Mouse (Mus musculus) gastrocnemius, postnatal 25 days (tissue): ENCODE data around the gene Maml2. TPM values are rescaled to one million over a fixed set of nuclear protein-coding genes. Genes with fewer than 3 reads are reported as not detected.
A peak's percentile ranks its signal among the peaks of the same experiment; 100 is the strongest.

Experiments used
- DNase-seq: peaks from one replicate; pipeline ENCODE4 v3.0.0; 2022
- total RNA-seq, 2 experiments: library from RNA; stranded (reverse); gene quantifications; 1 replicate in 1 of 2; 2 replicates in 1 of 2; pipeline ENCODE4 v1.2.3; 2021

Gene Maml2
- total RNA-seq, 2 experiments from 2014 or later = 2.1 to 3.2 TPM

DNA sequence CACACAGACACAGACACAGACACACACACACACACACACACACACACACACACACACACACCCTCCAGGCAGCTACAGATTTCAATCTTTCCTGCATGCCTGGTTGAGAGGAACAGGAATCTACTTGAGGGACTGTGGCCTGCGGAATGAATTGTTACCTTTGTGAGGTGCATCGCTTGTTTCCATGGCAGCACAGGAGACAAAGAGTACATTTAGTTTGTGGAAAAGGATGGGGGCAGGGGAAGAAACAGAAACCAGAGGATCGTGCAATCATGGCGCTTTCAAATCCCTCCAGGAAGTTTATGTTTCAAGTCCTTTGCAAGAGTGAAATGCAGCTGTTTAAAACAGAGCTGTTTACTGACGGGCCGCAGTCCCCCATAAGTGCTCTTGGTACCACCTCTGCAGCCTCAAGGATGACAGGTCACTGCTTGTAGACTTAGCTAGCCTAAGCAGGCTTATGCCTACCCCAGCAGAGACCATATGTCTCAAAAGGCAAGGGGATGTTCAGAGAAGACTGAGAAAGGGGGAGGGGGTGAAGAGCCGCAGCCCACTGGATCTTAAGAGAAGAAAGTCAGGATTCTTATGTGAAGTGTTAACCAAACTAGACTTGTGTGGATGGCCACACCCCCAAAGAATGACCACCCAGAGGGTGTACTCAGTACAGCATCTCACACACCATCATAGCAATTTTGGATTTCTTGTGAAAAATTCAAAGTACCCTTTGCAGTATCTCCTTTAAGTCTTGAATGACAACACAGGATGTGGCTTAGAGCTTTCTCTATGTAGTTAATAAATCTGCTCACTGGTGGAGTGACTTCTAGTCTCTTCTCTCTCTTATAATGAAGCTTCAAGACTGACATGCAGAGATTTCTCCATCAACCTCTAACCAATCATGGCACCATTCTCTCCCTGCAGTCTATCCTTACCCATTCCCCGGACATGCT is 315.8 kb downstream of the Maml2 start:
- no peak for DNase-seq

DNA sequence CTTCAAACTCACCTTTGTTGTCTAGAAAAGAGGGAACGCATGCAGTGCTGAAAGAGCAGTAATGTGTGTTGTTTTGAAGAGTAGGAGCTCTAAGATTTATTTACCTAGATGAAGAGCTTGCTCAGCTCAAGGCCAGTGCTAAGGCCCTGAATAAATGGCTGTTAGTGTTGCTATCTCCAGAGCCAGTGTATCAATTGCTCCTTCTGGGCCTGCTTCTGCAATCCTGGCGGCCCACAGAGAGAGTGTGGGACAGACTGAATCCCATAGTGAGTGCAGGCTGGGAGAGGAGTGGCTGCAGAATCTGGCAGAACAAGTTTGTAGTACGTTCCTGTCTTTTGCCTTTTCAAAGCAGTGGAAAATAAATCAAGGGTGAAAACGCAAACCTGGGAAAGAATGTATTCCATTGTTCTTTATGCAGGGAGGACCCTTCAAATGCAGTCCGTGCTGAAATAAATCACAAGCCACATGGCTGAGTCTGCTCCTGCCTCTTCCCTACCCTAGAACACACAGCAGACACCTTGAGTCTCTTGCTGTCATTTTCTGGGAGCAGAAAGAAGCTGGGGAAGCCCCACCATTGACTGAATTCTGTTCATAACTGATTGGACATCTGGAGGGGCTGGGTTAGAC is 318.7 kb downstream of the Maml2 start:
- no peak for DNase-seq

DNA sequence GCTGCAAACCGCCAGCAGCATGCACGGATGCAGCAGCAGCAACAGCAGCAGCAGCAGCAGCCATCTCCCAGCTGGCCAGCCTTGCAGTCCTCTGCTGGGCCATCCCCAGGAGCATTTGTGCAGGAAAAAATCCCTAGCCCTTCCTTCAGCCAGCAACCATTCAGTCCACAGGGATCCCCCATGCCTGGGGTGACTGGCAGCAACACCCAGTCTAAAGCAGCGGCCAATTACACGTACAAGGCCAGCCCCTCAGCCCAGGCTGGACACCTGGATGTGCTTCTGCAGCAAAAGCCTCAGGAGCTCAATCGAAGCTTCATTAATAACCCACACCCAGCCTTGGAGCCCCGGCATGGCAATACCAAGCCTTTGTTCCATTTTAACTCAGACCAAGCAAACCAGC is 323.0 kb downstream of the Maml2 start:
- DNase-seq = no peak

DNA sequence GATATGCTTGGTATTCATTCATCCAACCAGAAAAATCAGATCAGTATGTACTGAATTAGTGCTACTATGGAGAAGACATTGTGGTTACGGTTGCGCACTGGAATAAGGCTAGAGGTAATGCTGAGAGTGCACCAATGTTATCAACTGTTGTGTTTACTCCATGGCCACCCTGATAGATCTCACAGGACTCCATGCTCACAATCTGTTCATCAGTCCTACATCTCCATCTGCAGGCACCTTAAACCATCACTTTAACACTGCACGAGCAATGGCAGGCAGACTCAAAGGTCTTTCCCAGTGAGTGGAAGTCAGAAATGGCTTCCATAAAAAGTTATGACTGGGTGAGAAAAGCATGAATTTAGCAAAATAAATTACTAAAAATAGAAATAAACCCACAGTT is 324.2 kb downstream of the Maml2 start:
- DNase-seq = no peak

DNA sequence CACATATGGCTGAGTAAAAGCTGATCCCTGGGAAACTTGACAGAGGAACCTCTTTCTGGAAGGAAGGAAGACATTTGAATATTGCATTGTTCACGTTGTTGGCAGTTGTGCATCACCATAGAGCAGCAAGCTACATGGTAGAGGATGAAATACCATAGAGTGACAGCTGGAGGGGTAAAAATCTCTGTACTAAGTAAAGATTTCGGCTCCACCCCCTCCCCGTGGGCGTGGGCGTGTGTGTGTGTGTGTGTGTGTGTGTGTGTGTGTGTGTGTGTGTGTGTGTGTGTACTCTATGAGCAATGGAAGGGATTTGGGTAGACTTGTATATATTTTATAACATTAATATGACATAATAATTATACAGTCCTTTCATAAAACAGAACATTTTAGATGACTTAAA is 324.7 kb downstream of the Maml2 start:
- DNase-seq = no peak

DNA sequence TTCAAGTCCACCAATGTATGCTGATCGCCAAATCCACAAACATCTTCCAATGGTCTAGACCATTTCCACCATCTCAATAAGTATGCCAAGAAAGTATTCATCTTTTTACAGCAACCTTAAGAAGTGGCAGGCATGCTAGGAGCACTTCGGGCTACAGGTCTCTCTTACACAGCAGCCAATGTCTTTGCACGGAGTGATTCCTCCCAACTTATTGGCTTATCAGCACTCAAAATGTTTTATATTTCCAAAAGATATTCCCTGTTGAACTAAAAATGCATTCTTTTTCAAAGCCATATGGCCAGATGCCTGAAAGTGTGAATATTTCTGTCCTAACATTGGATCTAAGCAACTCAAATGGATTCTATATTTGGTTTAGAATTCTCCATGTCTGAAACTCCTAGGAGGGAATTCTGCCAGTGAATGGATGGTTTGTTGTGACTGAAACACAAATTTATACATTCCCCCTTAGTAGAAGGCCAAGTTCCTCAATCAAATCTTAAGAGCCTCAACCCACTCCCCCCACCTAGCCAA is 326.2 kb downstream of the Maml2 start:
- DNase-seq = no peak

DNA sequence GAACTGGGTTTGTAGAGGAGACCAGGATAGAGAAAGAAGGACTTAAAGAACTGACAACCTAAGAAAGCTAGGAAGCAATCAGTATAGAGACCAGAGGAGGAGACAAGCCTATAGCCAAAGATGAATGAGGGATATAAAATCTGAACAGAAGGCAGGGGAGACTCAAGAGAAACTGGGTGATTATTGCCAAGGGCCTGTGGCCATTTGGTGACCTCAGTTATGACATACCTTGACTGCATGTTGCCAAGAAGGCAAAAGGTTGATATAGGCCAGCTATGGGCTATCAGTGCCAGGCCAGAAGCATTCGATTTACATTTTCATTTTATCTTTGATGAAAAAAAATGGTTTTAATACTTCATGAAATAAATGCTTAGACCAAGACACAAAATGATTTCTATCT is 327.0 kb downstream of the Maml2 start:
- DNase-seq = no peak

DNA sequence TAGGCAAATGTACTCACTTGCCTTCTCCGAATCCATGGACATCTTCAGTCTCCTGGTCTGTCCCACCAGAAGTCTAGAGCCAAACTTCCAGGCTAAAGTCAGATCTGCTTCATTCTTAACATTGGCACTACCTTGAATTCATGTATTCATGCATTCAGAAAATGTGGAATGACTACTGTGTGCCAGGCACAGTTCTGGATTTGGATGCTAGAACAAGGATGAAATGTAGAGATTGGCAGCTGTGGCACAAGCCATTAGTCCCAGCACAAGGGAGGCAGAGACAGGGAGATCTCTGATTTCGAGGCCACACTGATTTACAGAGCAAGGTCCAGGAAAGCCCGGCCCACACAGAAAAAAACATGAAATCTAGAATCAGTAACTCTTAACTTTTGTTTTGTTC is 327.5 kb downstream of the Maml2 start:
- no peak for DNase-seq

DNA sequence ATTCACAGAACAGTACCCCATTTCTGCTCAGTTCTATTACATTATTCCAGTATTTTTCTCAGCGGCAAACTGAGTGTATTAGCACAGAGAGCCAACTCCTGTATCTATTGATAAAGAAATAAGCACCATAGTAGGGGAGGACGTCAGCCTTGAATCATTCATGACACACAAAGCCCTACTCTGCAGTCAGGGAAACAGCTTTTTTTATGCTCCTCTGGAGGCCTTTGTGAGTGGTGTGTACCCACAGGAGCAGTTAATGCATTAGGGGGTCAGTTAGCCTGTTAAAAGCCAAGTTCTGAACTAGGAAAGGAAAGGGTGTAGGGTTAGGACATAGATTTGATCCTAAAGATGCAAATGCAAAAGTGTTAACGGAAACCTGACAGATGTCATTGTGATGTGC is 328.7 kb downstream of the Maml2 start:
- no peak for DNase-seq

DNA sequence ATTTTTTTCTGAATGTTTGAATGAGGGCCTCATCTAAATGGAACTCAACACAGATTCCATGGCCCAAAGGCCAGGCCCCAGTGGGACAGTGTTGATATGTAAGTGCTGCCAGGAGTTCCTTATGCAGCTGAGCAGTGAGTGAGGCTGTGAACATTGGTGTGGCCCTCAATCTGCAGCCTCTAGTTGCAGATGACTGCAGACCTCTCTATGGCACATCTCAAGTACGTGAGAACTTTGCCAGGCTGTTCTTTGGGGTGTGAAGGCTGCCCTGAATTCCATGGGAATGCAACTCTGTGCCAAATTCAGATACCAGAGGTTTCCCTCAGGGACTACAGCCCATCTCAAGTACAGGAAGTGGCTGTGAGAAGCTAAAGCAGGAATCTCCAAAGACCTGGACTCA is 335.6 kb downstream of the Maml2 start:
- DNase-seq = peak; percentile 44

DNA sequence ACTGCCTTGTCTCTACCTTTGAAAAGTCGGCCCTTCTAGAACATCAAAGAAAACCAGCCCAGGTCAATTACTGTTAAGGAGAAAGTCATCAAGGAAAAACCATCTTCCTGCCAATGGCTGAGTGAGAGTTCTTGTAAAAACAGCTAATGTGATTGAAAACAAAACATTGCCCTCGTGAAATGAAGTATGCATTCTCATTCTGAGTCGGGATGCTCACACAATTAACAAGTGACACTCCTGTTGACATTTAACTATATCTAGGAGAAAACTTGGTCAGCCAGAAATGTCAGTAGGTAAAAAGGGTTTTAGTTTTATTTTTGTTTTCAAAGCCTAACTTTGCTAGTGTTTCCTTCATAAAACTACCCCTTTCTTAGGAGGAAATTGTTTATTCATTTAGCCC is 341.9 kb downstream of the Maml2 start:
- no peak for DNase-seq

DNA sequence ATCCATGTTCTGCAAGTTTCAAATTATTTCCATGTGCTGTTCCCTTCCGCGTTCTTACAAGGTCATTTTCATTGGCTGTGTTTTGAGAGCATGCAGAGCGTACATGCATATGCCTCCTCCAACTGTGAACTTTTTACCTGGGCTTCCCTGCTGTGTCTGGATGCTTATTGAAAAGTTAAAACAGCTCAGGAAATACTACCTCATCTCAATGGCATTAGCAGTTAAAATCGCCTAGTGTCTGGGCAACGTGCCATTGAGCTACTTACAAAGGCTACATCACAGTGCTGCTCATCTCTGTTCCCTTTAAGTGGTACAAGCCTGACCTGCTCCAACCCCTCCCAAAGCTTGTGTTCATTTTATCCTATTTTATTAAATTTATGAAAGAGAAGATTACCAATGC is 347.4 kb downstream of the Maml2 start:
- no peak for DNase-seq

DNA sequence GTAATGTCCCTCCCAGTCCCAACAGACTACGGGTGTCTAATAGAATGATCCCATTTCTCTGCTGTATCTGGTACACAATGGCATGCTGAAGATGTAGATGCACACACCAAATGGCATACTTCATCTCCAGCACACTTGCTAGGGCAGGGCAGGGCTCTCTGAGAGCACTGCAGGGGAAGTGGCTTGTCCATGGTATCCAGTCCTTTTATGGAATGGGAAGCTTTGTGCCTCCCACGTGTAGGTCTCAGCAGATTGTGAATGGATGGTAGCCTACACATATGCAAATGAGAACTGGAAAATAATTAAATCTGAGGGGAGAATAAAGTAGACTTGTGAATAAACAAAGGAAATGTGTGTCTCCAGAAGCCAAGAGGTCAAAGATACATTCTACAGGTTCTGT is 353.3 kb downstream of the Maml2 start:
- DNase-seq = no peak

DNA sequence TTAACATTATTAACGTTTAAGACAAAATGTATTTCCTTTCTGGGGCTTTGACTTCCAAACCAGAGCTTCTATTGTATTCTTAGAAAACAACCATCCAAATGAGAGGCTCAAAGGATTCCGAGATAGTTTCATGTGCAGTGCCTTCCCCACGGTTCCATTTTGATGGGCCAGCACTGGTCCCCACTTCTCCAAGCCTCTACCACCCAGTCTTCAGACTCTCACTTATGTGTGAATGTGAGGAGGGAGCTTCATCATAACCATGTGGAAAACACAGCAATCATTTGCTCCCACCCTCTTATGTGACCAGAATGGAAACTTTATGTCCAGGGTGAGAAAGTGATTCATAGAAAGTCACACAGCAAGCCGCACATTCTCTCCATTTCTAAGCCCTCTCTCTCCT is 354.1 kb downstream of the Maml2 start:
- no peak for DNase-seq

DNA sequence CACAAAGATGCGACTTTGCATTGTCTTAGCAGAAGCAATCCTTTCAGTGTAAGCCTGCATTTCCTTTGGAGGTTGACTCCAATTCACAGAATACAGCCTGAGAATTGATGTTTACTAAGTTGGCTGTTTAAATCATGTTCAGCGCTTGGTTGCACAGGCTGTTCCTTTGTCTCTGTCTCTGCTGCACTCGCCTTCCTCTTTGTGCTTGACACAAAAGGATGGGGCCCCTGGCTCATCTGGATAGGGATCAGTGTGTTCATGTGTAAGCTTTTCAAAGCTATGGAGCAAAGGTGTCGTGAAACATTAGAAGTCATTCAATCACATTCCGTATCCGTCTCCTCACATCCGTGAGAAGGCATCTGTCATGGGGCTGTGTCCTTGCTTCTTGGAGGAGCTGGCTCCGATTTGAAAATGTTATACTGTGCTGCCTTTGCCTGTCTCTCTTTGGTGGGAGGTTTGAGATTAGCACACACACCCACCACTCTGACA is 354.7 kb downstream of the Maml2 start:
- DNase-seq = no peak

DNA sequence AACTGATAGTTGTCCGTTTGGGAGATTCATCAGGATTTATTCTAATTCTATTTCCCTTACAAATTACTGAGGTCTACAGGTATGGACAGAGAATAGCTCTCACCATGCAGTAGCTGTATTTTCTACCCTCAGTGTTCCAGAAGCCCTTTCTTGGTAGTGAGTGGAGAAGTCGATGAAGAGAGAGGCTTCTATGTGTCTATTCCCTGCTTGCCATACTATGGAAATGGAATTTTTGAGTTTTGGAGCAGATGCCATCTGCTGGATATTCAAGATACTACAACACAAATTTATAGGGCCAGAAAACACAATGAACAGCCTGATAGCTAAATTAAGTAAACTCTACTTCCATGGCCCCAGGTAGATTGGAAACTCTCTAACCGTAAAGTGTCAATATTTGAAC is 355.2 kb downstream of the Maml2 start:
- no peak for DNase-seq

DNA sequence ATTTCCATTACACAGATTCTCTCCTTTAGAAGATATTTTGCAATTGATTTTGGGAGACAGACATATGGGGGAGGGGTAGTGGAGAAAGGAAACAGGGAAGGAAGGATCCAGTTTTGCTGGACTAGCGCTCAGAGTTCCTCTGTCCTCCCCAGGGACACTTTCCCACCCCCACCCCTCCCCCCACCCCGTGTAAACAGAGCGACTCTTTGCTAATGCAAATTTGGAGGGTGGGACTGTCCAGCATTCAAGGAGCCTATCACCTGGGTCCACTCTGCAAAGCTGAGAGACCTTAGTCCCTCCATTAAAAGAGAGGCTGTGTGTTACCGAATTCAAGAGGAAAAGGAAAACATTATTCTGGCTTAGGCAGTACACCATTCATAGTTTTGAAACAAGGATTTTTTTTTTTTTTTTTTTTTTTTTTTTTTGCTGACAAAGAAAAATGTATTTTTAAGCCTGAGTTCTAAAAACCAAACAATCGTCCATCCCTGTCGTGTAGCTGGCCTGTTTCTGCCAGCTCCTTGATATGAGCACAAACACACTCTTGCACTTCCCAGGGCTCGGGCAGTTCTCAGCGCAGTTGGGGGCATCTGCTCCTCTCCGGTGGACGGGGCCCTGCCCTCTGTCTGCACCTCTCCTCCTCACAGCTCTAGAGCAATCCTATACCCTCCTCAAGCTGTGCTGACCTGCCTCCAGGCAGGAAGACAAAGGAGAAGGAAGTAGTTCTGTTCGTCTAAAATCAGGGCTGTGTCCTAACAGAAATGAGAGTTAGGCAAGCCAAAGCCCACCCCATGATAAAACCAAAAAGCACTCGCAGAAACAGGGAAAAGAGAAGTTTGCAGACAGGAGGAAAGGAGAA is 364.2 kb downstream of the Maml2 start:
- DNase-seq = no peak

DNA sequence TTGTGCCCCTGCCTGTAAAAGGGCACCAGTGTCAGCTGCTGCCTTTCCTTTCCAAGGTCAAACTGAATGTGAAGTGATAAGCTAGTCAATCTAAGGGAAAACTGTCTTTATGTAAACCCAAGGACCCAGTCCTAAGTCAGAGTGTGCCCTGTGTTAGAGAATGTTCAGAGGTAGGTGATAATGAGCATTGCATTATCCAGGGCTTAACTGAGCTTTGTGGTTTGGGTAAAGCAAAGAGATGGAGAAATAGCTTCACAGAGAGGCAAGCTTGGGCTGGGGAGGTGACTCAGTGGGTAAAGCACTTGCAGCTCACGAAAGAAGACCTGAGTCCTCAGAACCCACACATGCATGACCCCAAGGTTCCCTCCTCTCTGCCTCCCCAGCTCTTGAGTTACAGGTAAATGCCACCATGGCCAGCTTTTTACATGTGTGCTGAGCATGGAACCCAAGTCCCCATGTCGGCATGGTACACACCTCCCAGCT is 367.8 kb downstream of the Maml2 start:
- DNase-seq = no peak

DNA sequence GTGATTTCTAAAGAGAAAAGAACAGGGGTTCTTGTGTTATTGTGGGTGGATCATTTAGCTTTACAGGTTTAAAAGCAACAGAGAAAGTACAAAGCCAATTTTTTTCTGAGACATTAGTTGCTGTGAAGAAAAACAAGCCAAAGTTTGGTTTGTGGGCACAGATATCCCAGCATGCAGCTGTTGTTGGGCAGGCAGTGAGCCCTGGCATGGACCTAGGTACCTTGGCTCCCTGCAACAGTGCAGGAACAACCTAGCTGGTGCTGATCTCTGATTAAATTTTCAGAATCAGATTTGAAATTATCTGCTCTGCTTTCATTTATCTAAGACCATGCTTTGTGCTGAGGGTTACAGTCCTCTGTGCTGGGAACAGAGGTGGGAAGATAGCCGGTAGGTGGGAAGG is 370.2 kb downstream of the Maml2 start:
- no peak for DNase-seq

DNA sequence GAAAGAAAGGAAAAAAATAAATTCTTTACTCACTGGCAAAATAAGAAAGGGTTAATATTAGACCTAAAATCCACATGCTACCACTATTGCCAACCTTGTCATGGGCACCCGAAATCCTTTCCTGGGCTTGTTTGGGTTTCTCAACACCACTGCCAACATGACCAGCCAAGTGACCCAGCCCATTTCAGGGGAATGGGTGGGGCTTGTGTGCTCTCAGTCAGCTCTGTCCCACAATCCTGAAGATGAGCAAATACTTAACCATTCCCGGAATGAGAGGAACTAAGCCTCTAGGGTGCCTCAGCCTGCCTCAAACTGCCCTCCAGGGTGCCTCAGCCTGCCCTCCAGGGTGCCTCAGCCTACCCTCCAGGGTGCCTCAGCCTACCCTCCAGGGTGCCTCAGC is 371.0 kb downstream of the Maml2 start:
- peak; percentile 19 for DNase-seq

DNA sequence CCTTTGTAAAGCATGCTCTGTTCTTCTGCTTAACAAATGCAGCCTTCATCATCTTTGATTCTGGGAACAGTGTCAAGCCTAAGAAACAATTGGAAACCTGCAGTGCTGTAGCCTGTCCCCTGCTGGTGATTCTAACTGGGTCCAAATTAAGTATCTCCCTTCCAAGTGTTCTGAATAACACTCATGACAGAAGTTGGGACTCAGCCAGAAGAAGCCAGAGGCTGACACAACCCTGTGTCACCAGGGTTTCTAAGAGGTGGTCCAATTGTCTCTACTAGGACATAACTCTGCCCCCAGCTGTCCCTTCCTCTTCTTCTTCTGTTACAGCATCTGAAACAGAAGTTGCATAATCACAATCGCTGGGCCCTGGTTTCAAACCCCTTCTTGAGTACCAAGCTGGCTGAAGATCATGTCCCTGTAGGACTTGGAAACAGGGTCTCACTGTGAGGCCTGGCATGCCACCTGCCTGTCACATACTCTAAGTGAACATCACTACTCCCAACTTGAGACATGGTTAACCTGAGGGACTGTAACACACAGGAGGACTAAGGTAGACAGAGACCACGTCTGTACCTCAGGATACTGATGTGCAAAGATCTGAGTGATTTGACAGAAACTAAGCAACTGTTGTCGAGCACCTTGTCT is 373.5 kb downstream of the Maml2 start:
- DNase-seq = no peak

DNA sequence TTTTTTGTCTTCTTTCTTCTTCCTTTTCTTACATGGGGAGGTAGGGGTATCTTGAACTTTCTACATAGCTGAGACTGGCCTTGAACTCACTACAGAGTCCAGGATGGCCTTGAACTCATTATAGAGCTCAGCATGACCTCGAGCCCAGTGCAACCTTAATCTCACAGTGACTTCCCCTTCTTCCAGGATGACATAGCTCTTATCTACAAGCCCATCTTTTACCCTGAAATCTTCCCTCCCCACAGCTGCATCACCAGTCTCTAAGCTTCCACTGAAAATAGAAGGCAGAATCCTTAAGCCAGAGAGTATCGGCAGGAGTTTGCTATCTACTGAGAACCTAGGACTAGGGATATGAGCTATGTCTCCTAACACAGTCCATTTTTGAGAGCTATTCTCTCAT is 375.5 kb downstream of the Maml2 start:
- DNase-seq = no peak
